Mouse (Mus musculus): ENCODE data around the gene Ak4. TPM values are rescaled to one million over a fixed set of nuclear protein-coding genes. Genes with fewer than 3 reads are reported as not detected.
"Not testable (repeated sequence)": the region's sequence is repeated elsewhere in the genome, so short reads cannot be mapped to it uniquely, and the experiment has no call there.

Ak4 gene
- total RNA-seq, 2 experiments from 2014 or later: 2.2 to 3.8 TPM

- ATAC-seq (replicated peaks; ENCODE audit: low FRiP score, poor library complexity, severe bottlenecking): no peak
Observed at GRCm38 (mm10) chr4:101419911-101420880, 1.1 kb downstream of the Ak4 start.

GRCm38 (mm10) chr4:101422996-101423395 is 3.9 kb downstream of the Ak4 start:
- ATAC-seq (replicated peaks; ENCODE audit: low FRiP score, poor library complexity, severe bottlenecking): no peak

GRCm38 (mm10) chr4:101423571-101423970 is 4.5 kb downstream of the Ak4 start:
- no peak for ATAC-seq (replicated peaks; ENCODE audit: low FRiP score, poor library complexity, severe bottlenecking)

- ATAC-seq (replicated peaks; ENCODE audit: low FRiP score, poor library complexity, severe bottlenecking): no peak
Observed at GRCm38 (mm10) chr4:101424495-101424894, 5.4 kb downstream of the Ak4 start.

- ATAC-seq (replicated peaks; ENCODE audit: low FRiP score, poor library complexity, severe bottlenecking): no peak
Observed at GRCm38 (mm10) chr4:101425119-101425518, 6.0 kb downstream of the Ak4 start.

- ATAC-seq (replicated peaks; ENCODE audit: low FRiP score, poor library complexity, severe bottlenecking): no peak
Observed at GRCm38 (mm10) chr4:101425666-101426065, 6.6 kb downstream of the Ak4 start.

GRCm38 (mm10) chr4:101426566-101426965 is 7.5 kb downstream of the Ak4 start:
- no peak for ATAC-seq (replicated peaks; ENCODE audit: low FRiP score, poor library complexity, severe bottlenecking)

GRCm38 (mm10) chr4:101427886-101428680 is 9.0 kb downstream of the Ak4 start:
- ATAC-seq (replicated peaks; ENCODE audit: low FRiP score, poor library complexity, severe bottlenecking): no peak

- no peak for ATAC-seq (replicated peaks; ENCODE audit: low FRiP score, poor library complexity, severe bottlenecking)
Observed at GRCm38 (mm10) chr4:101429073-101429472, 10.0 kb downstream of the Ak4 start.

GRCm38 (mm10) chr4:101430000-101430399 is 10.9 kb downstream of the Ak4 start:
- no peak for ATAC-seq (replicated peaks; ENCODE audit: low FRiP score, poor library complexity, severe bottlenecking)

GRCm38 (mm10) chr4:101436761-101437512 is 17.9 kb downstream of the Ak4 start:
- ATAC-seq (replicated peaks; ENCODE audit: low FRiP score, poor library complexity, severe bottlenecking): no peak

GRCm38 (mm10) chr4:101438271-101438670 is 19.2 kb downstream of the Ak4 start:
- no peak for ATAC-seq (replicated peaks; ENCODE audit: low FRiP score, poor library complexity, severe bottlenecking)

- no peak for ATAC-seq (replicated peaks; ENCODE audit: low FRiP score, poor library complexity, severe bottlenecking)
Observed at GRCm38 (mm10) chr4:101439738-101440389, 20.8 kb downstream of the Ak4 start.

- ATAC-seq (replicated peaks; ENCODE audit: low FRiP score, poor library complexity, severe bottlenecking): no peak
Observed at GRCm38 (mm10) chr4:101442791-101443190, 23.7 kb downstream of the Ak4 start.

- ATAC-seq (replicated peaks; ENCODE audit: low FRiP score, poor library complexity, severe bottlenecking): no peak
Observed at GRCm38 (mm10) chr4:101443419-101443991, 24.4 kb downstream of the Ak4 start.

- no peak for ATAC-seq (replicated peaks; ENCODE audit: low FRiP score, poor library complexity, severe bottlenecking)
Observed at GRCm38 (mm10) chr4:101445660-101446059, 26.6 kb downstream of the Ak4 start.

GRCm38 (mm10) chr4:101446606-101447005 is 27.5 kb downstream of the Ak4 start:
- ATAC-seq (replicated peaks; ENCODE audit: low FRiP score, poor library complexity, severe bottlenecking): not testable (repeated sequence)

- ATAC-seq (replicated peaks; ENCODE audit: low FRiP score, poor library complexity, severe bottlenecking): no peak
Observed at GRCm38 (mm10) chr4:101448701-101449100, 29.6 kb downstream of the Ak4 start.

- no peak for ATAC-seq (replicated peaks; ENCODE audit: low FRiP score, poor library complexity, severe bottlenecking)
Observed at GRCm38 (mm10) chr4:101449344-101449743, 30.3 kb downstream of the Ak4 start.

All from erythroblast, adult 5-6 weeks (primary cell).